Mouse (Mus musculus): ENCODE measurements around the gene Mpv17l2. TPM values are rescaled to one million over a fixed set of nuclear protein-coding genes. Genes with fewer than 3 reads are reported as not detected.

Mpv17l2 gene
- polyA plus RNA-seq, 1 experiment from 2014 or later: 80.6 TPM

DNA sequence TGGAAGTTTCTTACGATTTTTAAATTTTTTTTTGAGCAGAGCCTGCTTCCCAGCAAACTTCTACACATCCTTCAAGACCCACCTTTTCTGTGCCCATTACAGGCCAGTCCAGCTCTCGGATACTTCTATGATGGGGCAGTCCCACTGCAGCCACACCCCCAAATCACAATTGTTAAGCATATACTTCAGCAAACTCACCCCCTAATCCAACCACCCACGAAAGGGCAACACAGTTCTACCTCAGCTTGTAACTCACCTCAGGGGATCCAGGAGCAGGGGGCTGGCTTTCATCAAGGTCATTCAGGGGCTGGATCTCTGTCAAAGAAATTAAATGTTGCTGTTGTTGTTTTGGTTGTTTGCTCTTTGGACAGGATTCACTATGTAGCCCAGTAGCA lies 26.3 kb upstream of the Mpv17l2 start:
- Histone ChIP-seq H3K4me2 (replicated peaks; ENCODE audit: low read depth) (no peak overlapping the region), H3K4me1 (replicated peaks; ENCODE audit: control insufficient read depth, insufficient read depth, low read length) (peaks cover 10% of the 10 kb centered on the region; the same call in 1 of the 2 replicates), H3K27ac (ENCODE audit: low read depth, low read length) (no peak overlapping the region), H3K9me3 (ENCODE audit: control insufficient read depth) (no peaks in the 10 kb centered on the region), H3K27me3 (replicated peaks; ENCODE audit: control insufficient read depth, insufficient read depth, low read length) (no peaks in the 10 kb centered on the region), H3K9ac (ENCODE audit: low read depth, low read length) (no peak overlapping the region), H3K4me3 (ENCODE audit: low read depth, low read length) (no peak overlapping the region), H3K36me3 (ENCODE audit: control insufficient read depth, insufficient read depth) (peaks cover 61% of the 10 kb centered on the region)
- TF ChIP-seq CTCF (IDR thresholded peaks at IDR 0.05; ENCODE audit: low read depth): no peak
- whole genome bisulfite sequencing: 83% methylated on average over 3 of the region's 3 CpGs
- ATAC-seq: no peak

DNA sequence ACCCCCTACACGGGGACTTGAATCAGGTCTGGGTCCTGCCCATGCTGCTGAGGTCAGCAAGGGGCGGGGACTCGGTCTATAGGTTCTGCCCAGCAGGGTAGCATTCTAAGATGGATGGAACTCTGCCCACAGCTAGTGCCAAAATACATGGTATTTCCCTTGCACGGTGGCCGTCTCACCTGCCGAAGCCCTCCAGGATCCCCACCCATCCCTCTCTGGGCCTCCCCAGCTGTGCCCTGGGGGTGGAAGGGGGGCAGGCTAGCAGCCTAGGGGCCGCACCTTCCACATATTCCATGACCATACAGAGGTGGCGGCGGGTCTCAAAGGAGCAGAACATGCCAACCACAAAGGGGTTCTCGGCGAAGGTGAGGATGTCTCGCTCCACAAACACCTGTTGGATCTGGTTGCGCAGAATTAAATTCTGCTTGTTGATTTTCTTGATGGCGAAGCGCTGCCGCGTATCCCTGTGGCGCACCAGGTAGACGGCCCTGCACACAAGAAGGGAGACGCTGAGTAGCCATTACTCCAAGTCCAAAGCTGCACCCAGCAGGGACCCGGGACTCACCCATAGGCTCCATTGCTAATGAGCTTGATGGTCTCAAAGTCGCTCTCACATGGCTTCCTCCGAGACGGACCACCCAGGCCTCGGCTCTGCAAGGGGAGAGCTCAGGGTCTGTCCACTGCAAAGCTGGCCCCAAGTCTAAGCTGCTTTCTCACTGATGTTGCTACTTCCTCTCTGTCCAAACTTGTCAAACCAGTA lies 25.7 kb upstream of the Mpv17l2 start:
- no peaks in the 10 kb centered on the region for H3K27me3 ChIP-seq (replicated peaks; ENCODE audit: control insufficient read depth, insufficient read depth, low read length)
- no peaks in the 10 kb centered on the region for H3K9me3 ChIP-seq (ENCODE audit: control insufficient read depth)
- no peak overlapping the region for H3K4me2 ChIP-seq (replicated peaks; ENCODE audit: low read depth)
- H3K4me1 ChIP-seq (replicated peaks; ENCODE audit: control insufficient read depth, insufficient read depth, low read length): peaks cover 5% of the 10 kb centered on the region; the same call in 1 of the 2 replicates
- peaks cover 67% of the 10 kb centered on the region for H3K36me3 ChIP-seq (ENCODE audit: control insufficient read depth, insufficient read depth)
- no peak for TF ChIP-seq CTCF (IDR thresholded peaks at IDR 0.05; ENCODE audit: low read depth)
- H3K9ac ChIP-seq (ENCODE audit: low read depth, low read length): no peak overlapping the region
- no peak overlapping the region for H3K27ac ChIP-seq (ENCODE audit: low read depth, low read length)
- ATAC-seq: no peak
- 91% methylated on average over 25 of the region's 25 CpGs for WGBS
- no peak overlapping the region for H3K4me3 ChIP-seq (ENCODE audit: low read depth, low read length)

DNA sequence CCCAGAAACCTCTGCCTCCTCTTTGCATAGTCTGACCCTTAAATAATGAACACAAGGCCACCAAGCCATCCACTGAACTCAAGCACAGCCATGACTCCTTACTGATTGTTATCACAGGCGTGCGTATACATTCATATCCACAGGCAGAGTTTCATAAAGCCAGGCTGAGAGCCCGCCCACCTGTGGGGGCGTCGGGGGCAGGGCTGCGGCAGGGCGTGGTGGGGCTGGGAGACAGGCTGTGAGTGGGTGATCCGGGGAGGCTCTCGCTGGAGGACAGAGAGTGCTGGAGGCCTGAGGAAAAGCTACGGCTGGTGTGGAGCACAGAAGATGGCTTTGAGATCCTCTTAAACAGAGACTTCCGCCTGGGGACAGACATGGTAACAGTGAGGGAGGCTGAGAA lies 19.3 kb upstream of the Mpv17l2 start:
- Histone ChIP-seq H3K27me3 (replicated peaks; ENCODE audit: control insufficient read depth, insufficient read depth, low read length) (no peaks in the 10 kb centered on the region), H3K27ac (ENCODE audit: low read depth, low read length) (no peak overlapping the region), H3K4me1 (replicated peaks; ENCODE audit: control insufficient read depth, insufficient read depth, low read length) (0 out of 2 replicates have a peak, but pooled peaks cover 9% of the 10 kb centered on the region), H3K4me2 (replicated peaks; ENCODE audit: low read depth) (no peak overlapping the region), H3K36me3 (ENCODE audit: control insufficient read depth, insufficient read depth) (peaks cover 61% of the 10 kb centered on the region), H3K9ac (ENCODE audit: low read depth, low read length) (no peak overlapping the region), H3K4me3 (ENCODE audit: low read depth, low read length) (no peak overlapping the region), H3K9me3 (ENCODE audit: control insufficient read depth) (no peaks in the 10 kb centered on the region)
- TF ChIP-seq CTCF (IDR thresholded peaks at IDR 0.05; ENCODE audit: low read depth): no peak
- WGBS: 62% methylated on average over 11 of the region's 11 CpGs
- no peak for ATAC-seq

DNA sequence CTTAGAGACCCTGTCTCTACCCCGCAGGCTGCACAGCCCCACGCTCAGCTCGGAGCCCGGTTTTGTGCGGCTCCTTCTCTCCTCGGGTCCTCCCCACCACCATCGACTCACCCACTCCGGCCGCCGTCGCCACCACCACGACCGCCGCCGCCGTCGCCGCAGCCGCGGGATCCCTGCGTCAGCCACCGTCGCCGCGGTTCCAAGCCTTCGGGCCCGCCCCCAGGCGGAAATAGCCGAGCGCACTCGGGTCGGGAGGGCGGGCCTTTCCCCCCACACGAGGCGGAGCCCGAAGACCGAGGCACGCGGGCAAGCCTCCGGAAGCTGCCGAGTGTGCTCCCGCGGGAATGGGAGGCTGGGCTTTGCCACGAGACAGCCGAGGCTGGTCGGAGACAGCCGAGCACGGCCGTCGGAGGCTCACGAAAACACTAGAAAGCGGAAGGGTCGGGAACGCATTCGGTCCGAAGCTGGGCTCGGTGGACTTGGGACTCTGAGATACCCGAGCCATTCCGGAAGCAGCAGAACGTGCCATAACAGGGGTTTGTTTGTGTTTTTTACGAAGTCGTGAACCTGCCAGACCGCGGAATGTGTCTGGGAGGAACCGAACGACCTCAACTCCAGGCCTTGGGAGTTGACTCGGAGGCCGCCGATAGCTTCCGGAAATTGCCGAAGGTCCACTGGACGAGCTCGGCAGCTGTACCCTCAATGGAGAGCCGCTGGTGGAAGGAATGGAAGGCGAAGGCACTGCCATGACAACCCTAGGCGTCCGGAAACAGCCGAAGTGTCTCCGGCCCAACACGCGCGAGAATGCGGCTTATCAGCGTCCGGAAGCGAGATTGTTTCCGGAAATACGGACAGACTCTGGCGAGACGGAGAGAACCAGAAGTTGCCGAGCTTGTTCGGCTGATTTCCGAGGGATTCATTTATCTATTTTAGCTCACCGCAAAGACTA lies 16.0 kb upstream of the Mpv17l2 start, which contains the start of gene Pik3r2:
Gene Pik3r2 (minus strand): TSS at position 218 of the 949 bp plus-strand sequence.
- Histone ChIP-seq H3K36me3 (ENCODE audit: control insufficient read depth, insufficient read depth) (peaks cover 47% of the 10 kb centered on the region), H3K27ac (ENCODE audit: low read depth, low read length) (peak within 1 kb of the TSS; percentile 98), H3K4me3 (ENCODE audit: low read depth, low read length) (peak within 1 kb of the TSS; percentile 81)

DNA sequence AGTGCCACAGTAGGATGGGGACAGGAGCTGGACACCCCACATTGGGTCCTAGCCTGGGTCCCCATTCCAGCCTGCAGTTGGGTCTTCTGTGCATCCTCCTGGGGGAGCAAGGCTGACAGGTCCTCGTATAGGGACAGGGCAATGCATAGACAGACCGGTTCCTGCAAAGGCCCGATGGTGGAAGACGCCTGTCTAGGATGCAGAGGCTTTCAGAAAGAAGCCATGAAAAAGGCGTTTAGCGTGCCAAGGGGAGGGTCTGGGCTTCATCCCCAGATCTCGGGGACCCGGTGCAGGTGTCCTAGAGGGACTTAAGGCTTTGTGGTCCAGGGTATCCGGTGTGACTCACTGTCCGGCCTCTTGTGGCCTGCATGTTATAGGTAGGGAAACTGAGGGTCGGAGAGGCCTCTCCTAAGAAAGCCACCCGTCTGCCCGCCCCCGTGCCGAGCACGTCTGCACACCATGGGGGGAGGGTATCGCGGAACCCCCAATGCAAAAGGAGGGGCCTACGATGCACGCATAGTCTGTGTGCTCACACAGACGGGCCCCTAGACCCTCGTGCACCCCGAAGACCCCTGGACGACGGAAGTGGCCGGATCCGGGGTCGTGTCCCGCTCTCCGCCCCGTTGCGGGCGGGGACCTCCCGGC lies 15.2 kb upstream of the Mpv17l2 start:
- no peak for ATAC-seq
- peaks cover 47% of the 10 kb centered on the region for H3K36me3 ChIP-seq (ENCODE audit: control insufficient read depth, insufficient read depth)

More for the DNA sequence above, 16.0 kb upstream of the Mpv17l2 start, which contains the start of gene Pik3r2:
- peaks cover 26% of the 10 kb centered on the region; the same call in 1 of the 2 replicates for H3K4me1 ChIP-seq (replicated peaks; ENCODE audit: control insufficient read depth, insufficient read depth, low read length)
- peak; percentile 60 for TF ChIP-seq CTCF (IDR thresholded peaks at IDR 0.05; ENCODE audit: low read depth)
- H3K27me3 ChIP-seq (replicated peaks; ENCODE audit: control insufficient read depth, insufficient read depth, low read length): no peaks in the 10 kb centered on the region
- peak within 1 kb of the TSS; percentile 99 for H3K4me2 ChIP-seq (replicated peaks; ENCODE audit: low read depth)
- ATAC-seq: peak; percentile 91
- H3K9ac ChIP-seq (ENCODE audit: low read depth, low read length): peak within 1 kb of the TSS; percentile 96
- H3K9me3 ChIP-seq (ENCODE audit: control insufficient read depth): no peaks in the 10 kb centered on the region
- WGBS: under 1% methylated on average over 94 of the region's 94 CpGs

More for the DNA sequence above, 15.2 kb upstream of the Mpv17l2 start:
- Histone ChIP-seq H3K9me3 (ENCODE audit: control insufficient read depth) (no peaks in the 10 kb centered on the region), H3K9ac (ENCODE audit: low read depth, low read length) (peak overlapping the region; percentile 96), H3K4me1 (replicated peaks; ENCODE audit: control insufficient read depth, insufficient read depth, low read length) (peaks cover 26% of the 10 kb centered on the region; the same call in 1 of the 2 replicates), H3K27ac (ENCODE audit: low read depth, low read length) (peak overlapping the region; percentile 98), H3K4me2 (replicated peaks; ENCODE audit: low read depth) (peak overlapping the region; percentile 99), H3K4me3 (ENCODE audit: low read depth, low read length) (peak overlapping the region; percentile 81), H3K27me3 (replicated peaks; ENCODE audit: control insufficient read depth, insufficient read depth, low read length) (no peaks in the 10 kb centered on the region)
- under 1% methylated on average over 34 of the region's 34 CpGs for WGBS
- no peak for TF ChIP-seq CTCF (IDR thresholded peaks at IDR 0.05; ENCODE audit: low read depth)
